Mouse (Mus musculus) heart, embryonic 10.5 days (tissue): ENCODE measurements at regions not wholly inside any gene's neighbourhood (a gene's known extent, or its start where the extent isn't known, plus 50 kb on each side); places are given as distances from the start of the nearest gene placed in this dataset.

Experiments
- DNase-seq: peaks from one replicate; pipeline ENCODE4 v3.0.0-alpha.2; 2017; ENCODE audit warnings: low spot score
- H3K27ac ChIP-seq: fragments of 300-500 bp; sonication (generic); 2 replicates; pipeline ENCODE4 v1.5.1; 2016; ENCODE audit warnings: mild to moderate bottlenecking
- H3K27me3 ChIP-seq: fragments of 300-500 bp; sonication (generic); 2 replicates; pipeline ENCODE4 v1.6.1; 2016; ENCODE audit warnings: mild to moderate bottlenecking; ENCODE audit not compliant: poor library complexity, insufficient read depth, severe bottlenecking
- H3K36me3 ChIP-seq: fragments of 300-500 bp; sonication (generic); 2 replicates; pipeline ENCODE4 v1.6.1; 2016; ENCODE audit warnings: mild to moderate bottlenecking, moderate library complexity
- H3K4me1 ChIP-seq: fragments of 300-500 bp; sonication (generic); 2 replicates; pipeline ENCODE4 v1.6.1; 2016; ENCODE audit warnings: mild to moderate bottlenecking
- H3K4me3 ChIP-seq: fragments of 300-500 bp; sonication (generic); 2 replicates; pipeline ENCODE4 v1.5.1; 2016; ENCODE audit warnings: mild to moderate bottlenecking, moderate library complexity
- H3K9me3 ChIP-seq: fragments of 300-500 bp; sonication (generic); 2 replicates; pipeline ENCODE4 v1.6.1; 2016; ENCODE audit warnings: mild to moderate bottlenecking, moderate library complexity
- WGBS: fragments of 180-500 bp; shearing (Covaris S2); methylation state at CpG from one replicate; pipeline ENCODE4 v1.1.7; 2016; 5-methylcytosine and 5-hydroxymethylcytosine counted together

DNA sequence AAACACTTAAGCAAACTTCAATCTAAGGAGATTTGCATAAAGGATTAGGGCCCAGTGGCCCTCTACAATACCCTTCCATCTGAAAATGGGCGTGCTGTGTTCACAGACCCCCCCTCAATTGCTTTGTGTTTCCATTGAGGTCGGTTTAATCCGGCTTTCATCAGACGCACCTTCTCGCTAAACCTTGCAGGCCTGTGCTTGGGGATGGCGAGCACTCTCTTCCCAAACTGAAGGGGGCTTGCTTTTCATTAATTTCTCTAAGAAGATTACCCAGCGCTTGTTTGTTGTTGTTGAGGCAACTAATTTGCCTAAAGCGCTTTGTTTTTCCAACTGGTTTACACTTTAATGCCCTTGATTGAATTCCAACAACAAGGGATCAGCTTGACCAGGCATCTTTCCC, 268.8 kb upstream of the Irx3 start:
- peaks cover 92% of the 10 kb centered on the region for H3K27me3 ChIP-seq
- H3K27ac ChIP-seq = no peak overlapping the region
- DNase-seq = no peak
- WGBS = 25% methylated on average over 8 of the region's 8 CpGs
- H3K4me1 ChIP-seq = peaks cover 16% of the 10 kb centered on the region
- no peaks in the 10 kb centered on the region for H3K9me3 ChIP-seq
- H3K36me3 ChIP-seq = no peaks in the 10 kb centered on the region
- H3K4me3 ChIP-seq = no peak overlapping the region

DNA sequence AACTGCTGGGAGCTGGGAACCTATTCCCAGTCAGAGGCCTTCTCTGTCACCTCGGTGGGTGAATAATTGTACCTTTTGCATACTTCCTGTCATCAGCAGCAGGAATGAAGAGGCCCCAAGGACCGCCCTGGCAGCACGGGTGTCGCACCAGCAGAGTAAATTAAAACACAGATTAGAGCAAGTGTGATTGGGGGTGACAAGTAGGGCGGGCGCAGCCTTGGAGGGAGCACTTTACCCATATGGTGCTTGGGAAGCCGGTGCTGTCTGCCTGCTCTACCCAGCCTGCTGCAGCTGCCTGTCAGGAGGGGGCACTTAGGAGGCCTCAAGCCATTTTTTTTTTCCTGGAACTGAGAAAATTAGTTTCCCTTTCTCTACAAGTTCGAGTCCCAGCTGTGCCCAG, 264.6 kb upstream of the Irx3 start:
- H3K9me3 ChIP-seq = no peaks in the 10 kb centered on the region
- no peak overlapping the region for H3K4me3 ChIP-seq
- H3K27me3 ChIP-seq = peaks cover 92% of the 10 kb centered on the region
- WGBS = 23% methylated on average over 8 of the region's 8 CpGs
- H3K4me1 ChIP-seq = peaks cover 17% of the 10 kb centered on the region
- no peaks in the 10 kb centered on the region for H3K36me3 ChIP-seq
- H3K27ac ChIP-seq = no peak overlapping the region
- no peak for DNase-seq

DNA sequence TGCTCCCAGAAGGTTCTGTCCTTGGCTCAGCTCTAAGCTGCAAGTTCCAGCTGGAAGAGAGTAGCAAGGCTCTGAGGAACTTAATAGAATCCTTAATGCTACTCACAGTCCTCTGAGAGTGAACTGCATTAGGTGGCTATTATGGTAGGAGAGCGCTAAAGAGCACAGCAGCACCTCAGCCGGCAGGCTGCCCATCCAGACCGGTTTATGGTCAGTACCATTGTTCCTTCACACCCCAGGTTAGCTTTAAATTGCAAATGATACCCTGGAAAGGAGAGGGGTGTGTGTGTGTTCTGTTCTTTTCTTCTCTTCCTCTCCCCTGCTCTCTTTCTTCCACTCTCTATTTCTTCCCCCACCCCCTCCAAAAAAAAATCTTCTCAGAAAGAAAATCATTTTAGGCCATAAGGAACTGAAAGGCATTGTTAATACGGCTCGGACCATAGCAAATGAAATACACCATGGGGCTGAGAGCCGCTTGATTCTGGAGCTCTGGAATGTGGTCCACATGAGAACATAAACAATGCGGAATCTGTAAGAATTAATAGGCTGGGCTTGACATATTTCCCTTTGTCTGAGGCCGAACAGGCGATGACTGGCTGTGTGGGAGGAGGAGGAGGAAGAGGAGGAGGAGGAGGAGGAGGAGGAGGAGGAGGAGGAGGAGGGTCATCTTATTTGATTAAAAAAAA, 263.8 kb upstream of the Irx3 start:
- Histone ChIP-seq H3K36me3 (no peaks in the 10 kb centered on the region), H3K4me1 (peaks cover 17% of the 10 kb centered on the region), H3K4me3 (no peak overlapping the region), H3K9me3 (no peaks in the 10 kb centered on the region), H3K27me3 (peaks cover 87% of the 10 kb centered on the region), H3K27ac (no peak overlapping the region)
- WGBS = 23% methylated on average over 8 of the region's 9 CpGs
- DNase-seq = no peak

DNA sequence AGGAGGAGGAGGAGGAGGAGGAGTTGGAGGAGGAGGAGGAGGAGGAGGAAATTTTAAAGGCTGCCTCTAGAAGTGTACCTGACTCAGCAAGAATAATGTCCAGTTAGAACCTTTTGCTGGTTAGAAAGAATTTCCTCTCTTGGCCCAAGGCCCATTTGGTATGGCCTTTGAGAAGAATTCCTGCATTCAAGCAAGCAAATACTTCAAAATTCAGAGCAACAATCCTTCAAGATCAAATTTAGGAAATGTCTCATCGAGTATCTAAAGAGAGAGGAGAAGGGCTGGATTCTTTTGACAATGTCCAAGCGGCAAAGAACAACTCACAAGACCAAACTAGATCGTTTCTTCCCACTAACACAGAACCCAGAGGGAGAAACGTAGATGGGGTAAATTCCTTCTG, 263.1 kb upstream of the Irx3 start:
- no peak overlapping the region for H3K27ac ChIP-seq
- peaks cover 85% of the 10 kb centered on the region for H3K27me3 ChIP-seq
- H3K36me3 ChIP-seq = no peaks in the 10 kb centered on the region
- DNase-seq = no peak
- WGBS = 28% methylated on average over 4 of the region's 4 CpGs
- H3K4me3 ChIP-seq = no peak overlapping the region
- peaks cover 17% of the 10 kb centered on the region for H3K4me1 ChIP-seq
- H3K9me3 ChIP-seq = no peaks in the 10 kb centered on the region

DNA sequence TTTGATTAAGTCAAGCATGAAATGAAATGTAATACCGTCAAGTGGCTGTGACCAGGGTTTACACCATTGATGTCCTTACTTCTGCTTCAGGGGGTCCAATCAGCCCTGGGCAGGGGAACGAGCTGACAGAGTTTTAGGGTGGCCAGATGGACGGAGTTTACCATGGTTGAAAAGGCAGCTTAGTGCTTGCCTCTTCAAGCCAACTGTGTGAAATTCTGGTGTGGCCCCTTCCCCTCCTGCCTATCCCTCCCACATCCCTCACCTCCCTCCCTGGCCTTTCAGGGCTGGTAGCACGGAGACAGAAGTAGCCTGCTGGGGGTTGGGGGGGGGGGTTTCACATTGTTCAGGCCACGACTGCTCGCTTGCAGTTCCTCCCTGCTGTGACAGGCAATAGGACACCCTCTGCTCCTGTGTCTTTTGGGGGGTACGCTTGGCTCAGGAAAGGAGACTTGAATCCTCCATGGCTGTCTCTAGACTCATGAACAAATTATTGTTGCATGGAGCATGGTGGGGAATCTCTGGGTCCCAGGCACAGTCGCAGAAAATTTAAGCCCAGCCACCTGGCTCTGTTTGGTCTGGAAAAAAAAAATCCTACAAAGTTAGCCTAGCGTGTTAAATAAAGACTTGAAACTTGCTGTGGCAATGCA, 262.4 kb upstream of the Irx3 start:
- 24% methylated on average over 9 of the region's 9 CpGs for WGBS
- H3K36me3 ChIP-seq = no peaks in the 10 kb centered on the region
- H3K4me1 ChIP-seq = peaks cover 17% of the 10 kb centered on the region
- DNase-seq = no peak
- H3K27ac ChIP-seq = no peak overlapping the region
- H3K4me3 ChIP-seq = no peak overlapping the region
- H3K27me3 ChIP-seq = peaks cover 85% of the 10 kb centered on the region
- H3K9me3 ChIP-seq = no peaks in the 10 kb centered on the region

DNA sequence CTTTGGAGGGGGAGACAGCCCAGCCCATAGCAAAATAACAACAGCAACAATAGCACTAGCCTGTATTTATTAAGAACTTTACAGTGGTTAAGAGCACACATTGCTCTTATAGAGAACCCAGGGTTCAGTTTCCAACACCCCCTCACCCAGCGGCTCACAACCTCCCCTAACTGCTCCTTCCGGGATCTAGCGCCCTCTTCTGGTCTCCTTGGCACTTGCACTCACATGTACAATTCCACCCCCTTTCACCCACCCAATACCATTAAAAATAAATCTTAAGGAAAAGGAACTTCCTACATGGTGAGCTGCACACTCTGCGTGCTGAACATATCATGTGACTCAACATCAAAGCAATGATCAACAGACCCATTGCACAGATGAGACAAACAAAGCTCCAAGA, 261.5 kb upstream of the Irx3 start:
- peaks cover 17% of the 10 kb centered on the region for H3K4me1 ChIP-seq
- H3K27me3 ChIP-seq = peaks cover 82% of the 10 kb centered on the region
- H3K4me3 ChIP-seq = no peak overlapping the region
- no peak overlapping the region for H3K27ac ChIP-seq
- no peaks in the 10 kb centered on the region for H3K36me3 ChIP-seq
- DNase-seq = no peak
- no peaks in the 10 kb centered on the region for H3K9me3 ChIP-seq
- WGBS = 65% methylated on average over 4 of the region's 4 CpGs

DNA sequence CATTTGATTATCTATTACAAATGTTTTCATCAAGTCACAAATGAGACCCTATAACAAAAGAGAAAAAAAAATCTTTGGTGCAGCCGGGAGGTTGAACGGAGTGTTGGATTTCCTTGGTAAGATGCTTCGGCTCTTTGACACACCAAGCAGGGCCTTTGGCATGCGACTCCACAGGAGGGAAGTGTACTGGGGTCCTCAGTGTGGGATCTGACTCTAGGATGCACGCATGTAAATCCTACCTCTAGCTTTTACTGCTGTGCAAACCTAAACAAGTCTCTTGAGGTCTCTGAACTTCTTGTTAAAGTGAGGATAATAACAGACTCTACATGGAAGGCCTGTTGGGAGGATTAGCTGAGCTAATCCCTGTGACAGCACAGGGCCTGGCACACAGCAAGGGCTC, 257.6 kb upstream of the Irx3 start:
- no peak overlapping the region for H3K4me3 ChIP-seq
- no peaks in the 10 kb centered on the region for H3K9me3 ChIP-seq
- 85% methylated on average over 5 of the region's 5 CpGs for WGBS

DNA sequence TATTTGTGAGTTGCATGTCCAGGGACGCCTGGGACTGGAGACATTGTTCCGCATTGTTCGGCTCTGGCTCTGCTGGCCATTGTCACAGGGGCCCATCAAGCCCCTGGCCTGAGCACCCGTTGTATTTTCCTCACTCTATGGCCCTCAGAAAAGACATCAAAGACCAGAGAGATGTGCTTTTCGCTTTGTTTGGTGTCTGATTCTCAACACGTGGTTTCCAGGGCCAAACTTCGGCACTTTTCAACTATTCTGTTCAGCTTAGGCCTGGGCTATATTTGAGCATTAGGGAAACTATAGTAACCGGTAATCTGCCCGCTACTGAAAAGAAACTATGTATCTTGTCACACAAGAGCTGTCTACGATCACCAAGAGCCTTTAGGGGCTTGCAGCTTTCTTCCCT, 257.1 kb upstream of the Irx3 start:
- 71% methylated on average over 10 of the region's 10 CpGs for WGBS
- Histone ChIP-seq H3K9me3 (no peaks in the 10 kb centered on the region), H3K4me3 (no peak overlapping the region), H3K36me3 (no peaks in the 10 kb centered on the region), H3K27ac (no peak overlapping the region), H3K27me3 (peaks cover 59% of the 10 kb centered on the region), H3K4me1 (no peaks in the 10 kb centered on the region)
- no peak for DNase-seq

More for the DNA sequence above, 257.6 kb upstream of the Irx3 start:
- no peak for DNase-seq
- H3K4me1 ChIP-seq = peaks cover 4% of the 10 kb centered on the region; the same call in 1 of the 2 replicates
- no peak overlapping the region for H3K27ac ChIP-seq
- no peaks in the 10 kb centered on the region for H3K36me3 ChIP-seq
- peaks cover 64% of the 10 kb centered on the region for H3K27me3 ChIP-seq

DNA sequence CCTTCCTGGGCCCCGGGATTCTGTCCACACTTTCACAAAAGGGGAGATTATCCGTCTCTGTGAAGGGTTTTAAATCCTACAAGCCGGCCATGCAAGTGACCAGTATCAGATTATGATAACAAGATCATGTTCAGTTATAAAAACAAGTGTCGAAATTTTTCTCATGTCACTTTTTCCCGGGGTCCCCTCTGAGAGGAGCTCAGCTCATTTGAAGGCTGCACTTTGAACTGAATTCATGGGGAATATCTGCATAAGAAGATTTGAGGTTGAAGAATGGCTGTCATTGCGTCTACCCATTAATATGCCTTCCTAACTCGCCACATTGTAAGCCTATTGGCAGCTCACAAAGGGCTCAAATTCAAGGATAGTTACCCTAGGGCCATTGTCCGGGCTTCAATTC, 256.0 kb upstream of the Irx3 start:
- Histone ChIP-seq H3K4me3 (no peak overlapping the region), H3K27me3 (peaks cover 52% of the 10 kb centered on the region), H3K36me3 (no peaks in the 10 kb centered on the region), H3K4me1 (no peaks in the 10 kb centered on the region), H3K27ac (no peak overlapping the region), H3K9me3 (no peaks in the 10 kb centered on the region)
- 61% methylated on average over 8 of the region's 8 CpGs for WGBS
- no peak for DNase-seq

DNA sequence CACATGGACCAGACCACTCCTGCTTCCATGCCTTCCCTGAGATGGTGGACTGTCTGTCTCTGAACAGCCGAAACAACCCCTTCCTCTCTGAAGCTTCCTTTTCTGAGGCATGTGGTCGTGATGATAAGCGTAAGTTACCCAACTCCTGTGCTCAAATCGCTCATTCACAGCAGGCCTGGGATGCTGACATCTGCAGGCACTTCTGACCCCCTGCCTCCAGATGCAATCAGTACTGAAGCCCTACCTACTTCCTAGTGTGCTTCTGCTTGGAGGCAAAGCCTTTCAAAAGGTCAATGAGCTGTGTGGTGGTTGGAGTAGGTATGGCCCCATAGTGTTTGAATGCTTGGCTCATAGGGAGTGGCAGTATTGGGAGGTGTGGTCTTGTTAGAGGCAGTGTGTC, 253.7 kb upstream of the Irx3 start:
- Histone ChIP-seq H3K27ac (no peak overlapping the region), H3K27me3 (peaks cover 34% of the 10 kb centered on the region), H3K4me1 (no peaks in the 10 kb centered on the region), H3K9me3 (no peaks in the 10 kb centered on the region), H3K4me3 (no peak overlapping the region), H3K36me3 (no peaks in the 10 kb centered on the region)
- DNase-seq = no peak
- 58% methylated on average over 4 of the region's 4 CpGs for WGBS

DNA sequence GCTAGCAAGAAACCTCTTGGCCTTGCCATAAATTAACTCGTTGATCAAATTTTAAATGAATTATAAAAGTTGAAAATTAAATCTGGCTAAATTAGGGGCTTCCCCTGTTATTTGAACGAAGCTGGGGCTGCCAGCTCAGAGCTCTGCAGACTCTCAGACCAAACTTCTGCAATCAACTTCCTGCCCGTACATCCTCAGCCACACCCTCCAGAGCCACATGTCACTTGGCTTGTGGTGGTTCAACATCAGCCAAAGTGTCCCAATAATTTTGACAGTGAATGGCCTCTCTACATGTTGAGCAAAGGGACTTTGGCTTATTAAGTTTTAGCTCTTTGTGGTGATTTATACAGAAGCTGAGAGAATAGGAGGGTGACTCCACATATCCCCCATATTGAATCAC, 242.8 kb upstream of the Irx3 start:
- 70% methylated on average over 3 of the region's 3 CpGs for WGBS
- DNase-seq = no peak
- Histone ChIP-seq H3K4me1 (peaks cover 4% of the 10 kb centered on the region; the same call in 1 of the 2 replicates), H3K27me3 (peaks cover 14% of the 10 kb centered on the region; the same call in 1 of the 2 replicates), H3K36me3 (no peaks in the 10 kb centered on the region), H3K9me3 (no peaks in the 10 kb centered on the region), H3K4me3 (no peak overlapping the region), H3K27ac (no peak overlapping the region)

DNA sequence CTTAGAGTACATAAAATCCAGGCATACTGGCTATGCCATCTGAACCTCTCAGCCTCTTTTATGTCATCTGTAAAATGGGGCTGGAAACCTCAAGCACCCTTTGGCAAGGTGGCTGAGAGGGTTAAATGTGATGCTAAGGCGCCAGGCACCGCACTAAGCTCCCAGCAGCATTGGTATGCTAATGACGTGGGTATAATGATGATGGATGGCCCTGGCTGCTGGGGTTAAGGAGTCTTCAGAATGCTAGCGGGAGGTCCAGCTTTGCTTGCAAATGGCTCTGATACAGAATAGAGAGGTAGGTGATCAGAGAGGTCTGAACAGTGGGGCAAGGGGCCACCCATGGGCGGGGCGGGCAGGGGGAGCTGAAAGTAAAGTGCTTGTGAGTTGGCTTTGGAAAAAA, 241.1 kb upstream of the Irx3 start:
- H3K9me3 ChIP-seq = no peaks in the 10 kb centered on the region
- no peak for DNase-seq

DNA sequence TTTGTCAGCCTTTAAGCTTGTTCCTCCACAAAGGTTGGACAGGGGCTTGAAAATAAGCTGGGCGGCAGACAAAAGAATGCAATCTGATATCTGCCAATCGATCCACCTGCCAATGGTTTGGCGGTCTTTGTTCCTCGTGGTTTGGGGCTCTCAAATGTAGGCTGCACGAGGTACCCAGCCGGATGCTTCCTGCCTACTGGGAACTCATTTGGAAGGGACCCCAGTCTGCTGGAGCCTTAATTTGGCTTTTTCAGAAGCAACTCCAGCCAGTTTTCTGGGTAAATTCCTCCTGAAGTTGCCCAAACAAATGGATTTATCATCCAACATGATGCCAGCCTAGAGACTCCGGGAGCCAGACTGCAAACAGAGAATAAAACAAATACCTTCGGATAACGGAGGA, 228.1 kb upstream of the Irx3 start:
- H3K4me1 ChIP-seq = peaks cover 10% of the 10 kb centered on the region
- no peak for DNase-seq
- H3K27me3 ChIP-seq = peaks cover 59% of the 10 kb centered on the region
- no peak overlapping the region for H3K27ac ChIP-seq
- no peaks in the 10 kb centered on the region for H3K9me3 ChIP-seq
- H3K4me3 ChIP-seq = no peak overlapping the region
- WGBS = 50% methylated on average over 9 of the region's 9 CpGs
- H3K36me3 ChIP-seq = no peaks in the 10 kb centered on the region

More for the DNA sequence above, 241.1 kb upstream of the Irx3 start:
- peaks cover 4% of the 10 kb centered on the region; the same call in 1 of the 2 replicates for H3K4me1 ChIP-seq
- H3K27ac ChIP-seq = no peak overlapping the region
- no peak overlapping the region for H3K4me3 ChIP-seq
- peaks cover 14% of the 10 kb centered on the region; the same call in 1 of the 2 replicates for H3K27me3 ChIP-seq
- no peaks in the 10 kb centered on the region for H3K36me3 ChIP-seq
- 18% methylated on average over 6 of the region's 6 CpGs for WGBS
